Mouse (Mus musculus) lung, embryonic 16.5 days (tissue): ENCODE data around the gene Srsf2. TPM values are rescaled to one million over a fixed set of nuclear protein-coding genes. Genes with fewer than 3 reads are reported as not detected.
A peak's percentile ranks its signal among the peaks of the same experiment; 100 is the strongest.
"Not testable (repeated sequence)": the region's sequence is repeated elsewhere in the genome, so short reads cannot be mapped to it uniquely, and the experiment has no call there.

Experiments used
- ATAC-seq: fragments of 200-750 bp; cut with Nextera tagmentation; 2 replicates; pipeline ENCODE4 v1.8.0; 2017; ENCODE audit warnings: low read depth, mild to moderate bottlenecking, moderate library complexity
- H3K27ac ChIP-seq: fragments of 300-500 bp; sonication (generic); 2 replicates; pipeline ENCODE4 v1.5.1; 2014; ENCODE audit warnings: mild to moderate bottlenecking, control low read depth, low read length
- H3K27me3 ChIP-seq: fragments of 300-500 bp; sonication (generic); 2 replicates; pipeline ENCODE4 v1.6.1; 2014; ENCODE audit warnings: low read depth, low read length, mixed read lengths; ENCODE audit not compliant: control insufficient read depth, insufficient read depth
- H3K36me3 ChIP-seq: fragments of 300-500 bp; sonication (generic); 2 replicates; pipeline ENCODE4 v1.6.1; 2014; ENCODE audit warnings: low read length; ENCODE audit not compliant: control insufficient read depth, insufficient read depth
- H3K4me1 ChIP-seq: fragments of 300-500 bp; sonication (generic); replicated peaks from 2 replicates; pipeline ENCODE4 v1.6.1; 2014; ENCODE audit warnings: low read length, mixed read lengths; ENCODE audit not compliant: control insufficient read depth, insufficient read depth
- H3K4me2 ChIP-seq: fragments of 300-500 bp; sonication (generic); 2 replicates; pipeline ENCODE4 v1.6.1; 2014; ENCODE audit warnings: low read depth, low read length, control low read depth
- H3K4me3 ChIP-seq: fragments of 300-500 bp; sonication (generic); 2 replicates; pipeline ENCODE4 v1.5.1; 2014; ENCODE audit warnings: mild to moderate bottlenecking, low read length, control low read depth
- H3K9ac ChIP-seq: fragments of 300-500 bp; sonication (generic); 2 replicates; pipeline ENCODE4 v1.6.1; 2014; ENCODE audit warnings: low read length, control low read depth
- H3K9me3 ChIP-seq: fragments of 300-500 bp; sonication (generic); 2 replicates; pipeline ENCODE4 v1.6.1; 2016; ENCODE audit warnings: low read length; ENCODE audit not compliant: control insufficient read depth
- WGBS: fragments of 180-500 bp; shearing (Covaris S2); extraction: QIAGEN DNeasy Blood & Tissue Kit; methylation state at CpG from one replicate; pipeline ENCODE4 v1.1.7; 2014; 5-methylcytosine and 5-hydroxymethylcytosine counted together
- polyA plus RNA-seq: library from polyadenylated mRNA; unstranded; fragments of >200 nt; fragmentation: Nextera tagmentation; extraction: Ambion mirVana; gene quantifications from 2 replicates; pipeline ENCODE4 v1.2.1, GENCODE M21; 2015

Srsf2 gene
- polyA plus RNA-seq, 1 experiment from 2014 or later = 761 TPM

GRCm38 (mm10) chr11:116850085-116850484 is 2.8 kb downstream of the Srsf2 start:
- Histone ChIP-seq H3K4me2 (peak overlapping the region; percentile 80), H3K27me3 (no peaks in the 10 kb centered on the region), H3K9me3 (no peaks in the 10 kb centered on the region), H3K4me3 (peak overlapping the region; percentile 33), H3K9ac (no peak overlapping the region), H3K36me3 (peaks cover 28% of the 10 kb centered on the region), H3K27ac (no peak overlapping the region), H3K4me1 (peaks cover 16% of the 10 kb centered on the region)
- WGBS = 38% methylated on average over 4 of the region's 4 CpGs
- ATAC-seq = no peak

- Histone ChIP-seq H3K36me3 (peaks cover 28% of the 10 kb centered on the region), H3K27me3 (no peaks in the 10 kb centered on the region), H3K4me1 (peaks cover 12% of the 10 kb centered on the region), H3K4me3 (no peak overlapping the region), H3K9me3 (no peaks in the 10 kb centered on the region), H3K9ac (no peak overlapping the region), H3K4me2 (no peak overlapping the region), H3K27ac (no peak overlapping the region)
- ATAC-seq = no peak
Measured at GRCm38 (mm10) chr11:116849587-116849986, 3.3 kb downstream of the Srsf2 start.

DNA sequence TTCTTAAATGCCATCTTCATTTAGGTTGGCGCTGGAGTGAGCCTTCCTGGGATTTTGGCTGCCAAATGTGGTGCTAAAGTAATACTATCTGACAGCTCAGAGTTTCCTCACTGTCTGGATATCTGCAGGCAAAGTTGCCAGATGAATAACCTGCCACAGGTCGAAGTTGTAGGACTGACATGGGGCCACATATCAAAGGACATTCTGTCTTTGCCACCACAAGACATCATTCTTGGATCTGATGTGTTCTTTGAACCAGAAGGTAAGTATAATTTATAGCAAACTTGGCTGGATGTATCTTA is 4.1 kb downstream of the Srsf2 start:
- H3K4me3 ChIP-seq, H3K4me2 ChIP-seq, H3K27me3 ChIP-seq, H3K27ac ChIP-seq, H3K9me3 ChIP-seq, H3K9ac ChIP-seq, ATAC-seq: not testable (repeated sequence)
- 73% methylated on average over 2 of the region's 2 CpGs for WGBS
- H3K36me3 ChIP-seq = peaks cover 28% of the 10 kb centered on the region
- H3K4me1 ChIP-seq = peaks cover 15% of the 10 kb centered on the region

- H3K27ac ChIP-seq = no peak overlapping the region
- ATAC-seq = no peak
- H3K4me3 ChIP-seq = no peak overlapping the region
- no peaks in the 10 kb centered on the region for H3K27me3 ChIP-seq
- peaks cover 15% of the 10 kb centered on the region for H3K4me1 ChIP-seq
- no peak overlapping the region for H3K4me2 ChIP-seq
- no peaks in the 10 kb centered on the region for H3K9me3 ChIP-seq
- 65% methylated on average over 5 of the region's 5 CpGs for WGBS
- H3K36me3 ChIP-seq = peaks cover 28% of the 10 kb centered on the region
- H3K9ac ChIP-seq = no peak overlapping the region
Measured at GRCm38 (mm10) chr11:116848086-116848876, 4.6 kb downstream of the Srsf2 start.

DNA sequence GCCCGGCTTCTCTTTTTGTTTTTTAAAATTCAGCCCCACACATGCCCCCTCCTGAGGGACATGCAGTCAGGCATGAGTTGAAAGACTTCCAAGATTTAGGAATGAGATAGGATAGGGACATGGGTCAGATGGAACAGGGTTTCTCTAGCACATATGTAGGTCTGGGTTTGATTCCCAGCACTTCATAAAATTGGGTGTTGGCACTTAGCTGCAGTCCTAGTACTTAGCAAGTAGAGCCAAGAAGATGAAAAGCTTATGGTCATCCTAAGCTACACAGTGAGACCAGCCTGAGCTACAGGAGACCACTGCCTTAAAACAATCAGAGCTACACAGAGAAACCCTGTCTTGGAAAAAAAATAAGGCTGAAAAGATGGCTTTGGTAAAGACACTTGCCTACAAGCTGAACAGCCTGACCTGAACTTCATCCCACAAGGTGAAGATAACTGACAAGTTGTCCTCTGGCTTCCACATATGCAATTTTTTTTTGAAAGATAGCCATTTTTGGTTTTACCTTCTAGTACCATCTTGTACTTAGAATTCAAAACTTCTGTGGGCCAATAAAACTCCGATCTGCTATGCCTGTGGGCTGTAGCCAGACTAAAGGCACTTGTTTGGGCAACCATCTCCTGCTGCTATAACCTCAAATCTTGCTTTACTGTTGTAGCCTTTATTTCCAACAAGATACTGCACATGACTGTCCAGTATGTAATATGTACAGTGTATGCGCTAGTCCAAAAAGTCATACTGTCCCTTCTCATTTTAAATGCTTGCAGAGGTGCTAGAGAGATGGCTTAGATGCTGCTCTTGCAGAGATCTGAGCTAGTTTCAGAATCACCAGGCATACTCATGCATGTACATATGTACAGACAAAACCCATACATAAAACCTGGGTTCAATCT is 5.5 kb downstream of the Srsf2 start:
- no peak overlapping the region for H3K4me3 ChIP-seq
- no peak overlapping the region for H3K27ac ChIP-seq
- ATAC-seq = no peak
- no peaks in the 10 kb centered on the region for H3K27me3 ChIP-seq
- H3K4me1 ChIP-seq = peaks cover 15% of the 10 kb centered on the region
- H3K36me3 ChIP-seq = peaks cover 28% of the 10 kb centered on the region
- no peak overlapping the region for H3K4me2 ChIP-seq
- H3K9ac ChIP-seq = no peak overlapping the region
- H3K9me3 ChIP-seq = no peaks in the 10 kb centered on the region
- 86% methylated on average over 3 of the region's 3 CpGs for WGBS

DNA sequence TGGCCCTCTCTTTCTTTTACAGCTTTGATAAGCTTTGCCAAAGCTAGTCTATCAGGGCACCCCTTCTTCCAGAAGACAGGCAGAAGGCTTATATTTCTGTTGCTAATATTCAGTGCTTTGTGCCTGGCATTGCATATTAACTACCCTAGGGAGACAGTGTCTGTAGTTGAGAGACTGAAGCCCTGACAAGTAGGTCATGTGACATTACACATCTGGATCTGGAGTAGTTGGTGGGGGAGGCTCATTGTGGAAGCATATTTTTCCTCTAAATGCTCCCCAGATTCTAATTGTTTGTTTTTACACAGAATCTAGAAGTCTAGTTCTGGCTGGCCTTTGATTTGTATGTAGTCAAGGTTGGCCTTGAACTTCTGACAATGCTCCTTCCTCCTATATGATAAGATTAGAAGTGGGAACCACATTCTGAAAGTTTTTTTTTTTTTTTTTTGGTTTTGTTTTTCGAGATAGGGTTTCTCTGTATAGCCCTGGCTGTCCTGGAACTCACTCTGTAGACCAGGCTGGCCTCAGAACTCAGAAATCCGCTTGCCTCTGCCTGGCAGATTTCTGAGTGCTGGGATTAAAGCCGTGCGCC is 6.2 kb downstream of the Srsf2 start:
- Histone ChIP-seq H3K9me3 (no peaks in the 10 kb centered on the region), H3K27me3 (no peaks in the 10 kb centered on the region), H3K4me1 (peaks cover 18% of the 10 kb centered on the region), H3K4me2 (no peak overlapping the region), H3K27ac (no peak overlapping the region), H3K9ac (no peak overlapping the region), H3K36me3 (peaks cover 28% of the 10 kb centered on the region), H3K4me3 (no peak overlapping the region)
- ATAC-seq = no peak
- WGBS = 72% methylated on average over 4 of the region's 4 CpGs

- Histone ChIP-seq H3K27ac (peak within 1 kb of the TSS; percentile 99), H3K9me3 (no peaks in the 10 kb centered on the region), H3K4me3 (peak within 1 kb of the TSS; percentile 87), H3K27me3 (no peaks in the 10 kb centered on the region), H3K9ac (peak within 1 kb of the TSS; percentile 95), H3K36me3 (peaks cover 30% of the 10 kb centered on the region), H3K4me2 (peak within 1 kb of the TSS; percentile 68), H3K4me1 (peaks cover 28% of the 10 kb centered on the region)
- peak; percentile 96 for ATAC-seq
- under 1% methylated on average over 72 of the region's 72 CpGs for WGBS
Measured at GRCm38 (mm10) chr11:116843261-116844233, 9.3 kb downstream of the Srsf2 start, which contains the start of the genes Mettl23 and Jmjd6. TSS of gene Mettl23 (plus strand) at chr11:116843278. TSS of gene Jmjd6 (minus strand) at chr11:116843449.

DNA sequence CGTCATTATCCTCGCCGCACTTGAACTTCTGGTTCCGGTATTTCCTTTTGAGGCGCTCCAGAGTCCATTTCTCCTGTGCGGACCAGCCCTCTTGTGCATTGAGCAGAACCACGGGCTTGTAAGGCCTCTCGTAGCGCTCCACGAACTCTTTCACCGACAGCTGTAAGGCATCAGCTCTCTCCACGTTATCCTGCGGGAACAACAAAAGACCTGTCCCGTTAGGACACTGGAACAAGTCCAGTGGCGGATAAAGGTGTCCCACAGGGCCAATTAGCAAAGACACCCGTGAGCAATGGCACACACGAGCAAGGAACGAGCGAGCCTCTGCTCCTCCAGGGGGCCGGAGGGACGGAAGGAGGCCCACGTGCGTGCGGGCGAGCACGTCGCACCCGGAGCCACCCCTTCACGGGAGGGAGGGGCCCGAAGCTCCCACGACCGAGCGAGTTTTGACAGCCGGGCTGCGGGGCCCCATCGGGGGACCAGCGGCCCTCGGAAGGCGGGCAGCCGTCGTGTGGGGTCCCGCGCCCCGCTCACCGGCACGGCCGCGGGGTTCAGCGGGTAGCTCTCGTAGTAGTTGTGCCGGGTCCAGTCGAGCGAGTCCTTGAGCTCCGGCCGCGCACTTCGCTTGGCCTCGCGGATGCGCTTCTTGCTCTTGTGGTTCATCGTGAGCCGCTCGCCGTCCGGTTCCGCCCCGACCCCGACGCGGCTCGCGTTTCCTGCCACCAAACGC is 10.2 kb downstream of the Srsf2 start:
- peaks cover 31% of the 10 kb centered on the region for H3K36me3 ChIP-seq
- ATAC-seq = peak; percentile 65
- under 1% methylated on average over 73 of the region's 73 CpGs for WGBS

More for the DNA sequence above, 10.2 kb downstream of the Srsf2 start:
- Histone ChIP-seq H3K27ac (peak overlapping the region; percentile 99), H3K4me2 (peak overlapping the region; percentile 68), H3K4me3 (peak overlapping the region; percentile 87), H3K27me3 (no peaks in the 10 kb centered on the region), H3K9me3 (no peaks in the 10 kb centered on the region), H3K9ac (peak overlapping the region; percentile 95), H3K4me1 (peaks cover 28% of the 10 kb centered on the region)
